Comparison of ENCODE assay signal across 16 mouse cellular contexts in the genomic region with DNA sequence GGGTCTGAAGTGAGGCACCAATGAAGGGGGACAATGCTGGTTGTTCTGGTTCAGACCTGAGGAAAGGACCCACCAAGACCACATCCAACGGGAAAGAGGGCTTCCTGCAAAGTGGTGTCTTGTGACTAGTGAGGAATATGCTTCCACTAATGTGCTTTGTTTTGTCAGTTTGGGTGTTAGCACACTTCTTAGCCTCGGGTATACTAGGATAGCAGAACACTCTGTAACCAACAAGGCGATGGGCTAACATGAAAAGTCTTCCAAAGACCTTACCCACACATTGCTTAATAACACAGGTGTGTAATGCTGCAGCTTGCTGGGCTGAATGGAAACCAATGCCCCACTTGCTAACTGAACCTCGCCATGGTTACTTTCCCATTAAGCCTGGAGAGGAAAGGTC.
"Had no signal": no experiment of that assay in that cellular context is flagged by ENCODE, and none has a peak within 500 bp of the region (broad histone marks: within the 10 kb centered on the region; RNA-seq: fewer than 3 reads in every experiment).

No protein-coding gene starts in this region.

- DNase-seq: cerebellum, adult 8-10 months; cerebellum, adult 9-10 months; cerebellum, adult 9-11 months; cerebellum, postnatal 10 days; cerebellum, postnatal 14 days; cerebellum, postnatal 36 days; embryo, embryonic 11 days; forebrain, postnatal 0 days; gastrocnemius, adult 2 months; gastrocnemius, postnatal 10 days; gastrocnemius, postnatal 14 days; gastrocnemius, postnatal 25 days; gastrocnemius, postnatal 36 days; heart, adult 11 months; heart, adult 18-20 months; heart, adult 2 months had no signal
